Mouse (Mus musculus): ENCODE data around the gene Tnfrsf1a. TPM values are rescaled to one million over a fixed set of nuclear protein-coding genes. Genes with fewer than 3 reads are reported as not detected.
A peak's percentile ranks its signal among the peaks of the same experiment; 100 is the strongest.
"Not testable (repeated sequence)": the region's sequence is repeated elsewhere in the genome, so short reads cannot be mapped to it uniquely, and the experiment has no call there.

Gene Tnfrsf1a
- 69.1 and 71.4 TPM in 2 replicates for polyA plus RNA-seq (2015; fragmentation: Nextera tagmentation; extraction: Ambion mirVana)

DNA sequence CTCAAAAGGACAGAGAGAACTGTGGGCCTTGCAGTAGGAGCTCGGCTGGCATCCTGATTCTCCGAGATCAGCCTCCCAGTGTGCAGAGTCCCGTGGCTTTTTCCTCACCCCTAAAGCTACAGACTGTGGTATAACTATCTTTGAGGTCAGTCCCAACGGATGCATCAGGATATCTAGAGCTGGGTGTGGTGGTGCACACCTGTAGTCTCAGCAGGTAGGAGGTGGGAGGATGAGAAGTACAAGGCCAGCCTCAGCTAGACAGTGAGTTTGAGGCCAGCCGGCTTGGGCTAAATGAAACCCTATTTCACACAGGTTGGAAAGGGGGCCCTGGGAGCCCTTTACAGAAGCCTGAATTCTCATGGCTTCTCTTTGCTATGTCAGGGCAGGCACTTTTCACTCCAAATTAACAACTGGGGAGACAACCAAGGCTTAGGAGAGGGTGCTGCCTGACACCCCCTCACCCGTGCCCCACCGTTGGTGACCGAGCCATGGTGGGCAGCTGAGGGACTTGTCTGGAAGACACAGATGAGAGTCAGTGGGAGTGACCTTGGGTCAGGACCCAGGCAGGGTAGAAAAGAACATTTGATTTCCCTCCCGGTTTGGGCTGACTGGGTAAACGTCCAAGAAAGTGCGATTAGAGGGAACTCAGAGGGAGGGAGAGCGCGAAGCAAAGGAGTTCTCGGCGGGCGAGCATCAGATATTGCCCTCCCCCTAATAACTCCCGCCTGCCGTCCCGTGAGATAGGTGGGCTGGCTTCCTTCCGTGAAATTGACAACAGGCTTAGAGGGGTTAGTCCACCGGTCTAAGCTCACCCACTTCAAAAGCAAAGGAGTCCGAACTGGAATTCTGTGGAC lies at the start of gene Tnfrsf1a:
Gene Tnfrsf1a, plus strand, starts transcription at position 642 of the 854 bp plus-strand sequence.
- H3K9ac ChIP-seq = peak within 1 kb of the TSS; percentile 76
- H3K27ac ChIP-seq = peak within 1 kb of the TSS; percentile 88
- peaks cover 56% of the 10 kb centered on the region for H3K4me1 ChIP-seq (replicated peaks)
- H3K27me3 ChIP-seq (replicated peaks) = no peaks in the 10 kb centered on the region
- 12% methylated on average over 22 of the region's 22 CpGs for WGBS
- H3K4me2 ChIP-seq (replicated peaks) = peak within 1 kb of the TSS; percentile 88
- H3K36me3 ChIP-seq = no peaks in the 10 kb centered on the region
- H3K9me3 ChIP-seq = no peaks in the 10 kb centered on the region
- peak within 1 kb of the TSS; percentile 69 for H3K4me3 ChIP-seq (replicated peaks)
- ATAC-seq = peak; percentile 17

DNA sequence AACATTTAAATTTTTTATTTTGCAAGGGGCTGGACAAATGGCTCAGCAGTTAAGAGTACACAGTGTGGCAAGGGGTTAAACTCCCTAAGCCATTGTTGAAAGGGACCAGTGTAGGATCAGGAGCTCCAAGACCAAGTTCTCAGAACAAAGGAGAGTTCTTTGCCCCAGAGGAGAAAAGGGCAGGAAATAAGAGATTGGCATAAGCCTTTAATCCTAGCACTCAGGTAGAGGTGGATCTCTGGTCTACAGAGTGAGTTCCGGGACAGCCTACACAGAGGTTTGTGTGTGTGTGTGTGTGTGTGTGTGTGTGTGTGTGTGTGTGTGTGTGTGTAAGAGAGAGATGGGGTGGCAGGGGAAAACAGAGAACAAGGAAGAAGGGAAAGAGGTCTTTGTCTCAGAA lies 48.2 kb upstream of the Tnfrsf1a start:
- peak; percentile 32 for ATAC-seq
- 70% methylated on average over 1 of the region's 1 CpGs for WGBS

DNA sequence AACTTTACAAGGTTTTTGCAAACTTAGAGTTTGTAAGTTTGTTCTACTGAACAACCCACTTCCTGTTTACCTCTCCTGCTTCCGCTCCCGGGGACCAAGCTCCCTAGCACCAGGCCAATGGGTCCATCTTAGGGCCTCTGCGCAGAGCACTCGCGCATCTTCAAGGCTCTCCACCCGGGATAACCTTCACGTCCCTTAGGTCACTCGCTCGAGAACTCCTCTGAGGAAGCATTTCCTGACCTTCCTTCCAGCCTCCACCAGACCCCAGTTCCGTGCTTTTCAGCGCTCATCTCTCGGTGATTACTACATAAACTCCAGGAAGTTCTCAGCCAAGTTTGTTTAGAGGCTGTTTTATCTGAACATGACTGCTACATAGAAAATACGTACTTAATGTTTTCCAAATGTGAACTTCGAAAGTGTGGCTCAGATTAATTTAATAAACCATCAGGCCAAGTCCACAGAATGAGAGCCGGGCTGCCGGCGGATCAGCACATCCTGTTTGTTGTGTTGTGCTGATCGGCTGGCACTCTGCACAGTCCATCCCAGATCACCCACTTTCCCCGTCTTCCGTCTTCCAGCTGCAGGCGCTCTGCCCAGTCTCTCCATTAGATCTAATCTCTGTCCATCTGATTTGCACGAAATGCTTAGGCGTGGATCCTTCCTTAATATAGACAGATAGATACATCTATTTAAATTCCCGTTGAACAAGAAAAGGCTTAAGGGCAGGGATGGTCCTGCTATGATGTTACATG lies 46.8 kb upstream of the Tnfrsf1a start:
- no peaks in the 10 kb centered on the region for H3K9me3 ChIP-seq
- 73% methylated on average over 24 of the region's 24 CpGs for WGBS
- H3K9ac ChIP-seq = no peak overlapping the region
- ATAC-seq = no peak
- peaks cover 5% of the 10 kb centered on the region; the same call in 1 of the 2 replicates for H3K4me1 ChIP-seq (replicated peaks)
- H3K27me3 ChIP-seq (replicated peaks) = no peaks in the 10 kb centered on the region
- no peak overlapping the region for H3K4me2 ChIP-seq (replicated peaks)
- H3K4me3 ChIP-seq (replicated peaks) = no peak overlapping the region
- H3K36me3 ChIP-seq = peaks cover 13% of the 10 kb centered on the region
- peak overlapping the region; percentile 55; the same call in 1 of the 2 replicates for H3K27ac ChIP-seq

More for the DNA sequence above, 48.2 kb upstream of the Tnfrsf1a start:
- Histone ChIP-seq H3K27ac (no peak overlapping the region), H3K4me2 (replicated peaks) (no peak overlapping the region), H3K36me3 (no peaks in the 10 kb centered on the region), H3K9ac (no peak overlapping the region), H3K4me3 (replicated peaks) (no peak overlapping the region), H3K9me3 (no peaks in the 10 kb centered on the region), H3K4me1 (replicated peaks) (peaks cover 5% of the 10 kb centered on the region; the same call in 1 of the 2 replicates), H3K27me3 (replicated peaks) (no peaks in the 10 kb centered on the region)

DNA sequence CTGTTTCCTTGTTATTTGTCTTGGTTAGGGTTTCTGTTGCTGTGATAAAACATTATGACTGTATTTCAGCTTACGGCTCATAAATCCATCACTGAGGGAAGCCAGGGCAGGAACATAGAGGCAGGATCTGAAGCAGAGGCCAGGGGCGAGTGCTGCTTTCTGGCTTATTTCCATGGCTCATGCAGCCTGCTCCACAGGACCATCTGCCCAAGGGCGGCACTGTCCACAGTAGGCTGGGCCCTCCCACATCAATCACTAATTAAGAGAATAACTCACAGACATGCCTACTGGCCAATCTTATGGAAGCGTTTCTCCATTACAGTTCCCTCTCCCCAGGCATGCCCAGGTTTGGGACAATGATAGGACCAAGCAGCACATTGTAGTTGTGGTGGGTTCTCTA lies 45.9 kb upstream of the Tnfrsf1a start:
- WGBS = 79% methylated on average over 4 of the region's 4 CpGs
- H3K9me3 ChIP-seq = no peaks in the 10 kb centered on the region
- peaks cover 16% of the 10 kb centered on the region for H3K36me3 ChIP-seq
- no peak overlapping the region for H3K4me2 ChIP-seq (replicated peaks)
- no peak for ATAC-seq
- no peak overlapping the region for H3K27ac ChIP-seq
- no peak overlapping the region for H3K9ac ChIP-seq
- H3K27me3 ChIP-seq (replicated peaks) = no peaks in the 10 kb centered on the region
- H3K4me3 ChIP-seq (replicated peaks) = no peak overlapping the region
- peaks cover 5% of the 10 kb centered on the region; the same call in 1 of the 2 replicates for H3K4me1 ChIP-seq (replicated peaks)

DNA sequence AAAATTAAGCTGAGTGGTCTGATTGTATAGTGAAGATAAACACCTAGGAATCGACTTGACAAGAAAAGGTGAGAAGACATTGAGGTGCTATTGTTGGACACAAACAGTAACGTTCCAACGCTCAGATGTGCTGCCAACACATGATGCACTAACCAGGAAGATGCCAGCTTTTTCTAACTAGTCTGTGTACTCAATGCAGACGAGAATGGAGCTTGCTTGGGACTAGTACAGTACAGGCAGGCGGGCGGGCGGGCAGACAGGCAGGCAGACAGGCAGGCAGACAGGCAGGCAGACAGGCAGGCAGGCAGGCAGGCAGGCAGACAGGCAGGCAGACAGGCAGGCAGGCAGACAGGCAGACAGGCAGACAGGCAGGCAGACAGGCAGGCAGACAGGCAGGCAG lies 44.8 kb upstream of the Tnfrsf1a start:
- H3K27me3 ChIP-seq (replicated peaks); H3K9me3 ChIP-seq; H3K4me3 ChIP-seq (replicated peaks); H3K4me1 ChIP-seq (replicated peaks); H3K9ac ChIP-seq; H3K4me2 ChIP-seq (replicated peaks); ATAC-seq; H3K27ac ChIP-seq: not testable (repeated sequence)
- 84% methylated on average over 7 of the region's 7 CpGs for WGBS
- H3K36me3 ChIP-seq = peaks cover 17% of the 10 kb centered on the region

DNA sequence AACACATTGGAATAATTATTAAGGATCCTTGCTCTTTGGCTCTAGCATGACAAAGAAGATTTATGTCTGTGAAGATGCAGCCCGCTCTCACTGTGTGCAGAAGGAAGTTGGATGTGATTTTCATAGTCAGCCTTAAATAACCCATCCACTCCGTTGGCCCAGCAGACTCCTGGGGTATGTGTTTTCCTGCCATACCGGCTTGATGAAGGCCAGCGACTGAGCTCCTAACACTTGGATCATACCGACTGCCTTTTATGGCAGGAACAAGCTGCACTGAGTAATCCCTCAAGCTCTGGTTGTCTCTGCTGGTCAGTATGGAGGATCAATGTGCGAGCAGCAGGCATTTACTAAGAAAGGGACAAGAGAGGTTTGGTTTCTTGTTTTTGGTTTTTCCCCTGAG lies 43.7 kb upstream of the Tnfrsf1a start:
- WGBS = 62% methylated on average over 6 of the region's 6 CpGs
- Histone ChIP-seq H3K27ac (0 out of 2 replicates have a peak overlapping the region, but pooled peaks have one; percentile 5), H3K4me1 (replicated peaks) (peaks cover 9% of the 10 kb centered on the region; the same call in 1 of the 2 replicates), H3K27me3 (replicated peaks) (no peaks in the 10 kb centered on the region), H3K36me3 (peaks cover 17% of the 10 kb centered on the region), H3K4me2 (replicated peaks) (no peak overlapping the region), H3K9me3 (no peaks in the 10 kb centered on the region), H3K4me3 (replicated peaks) (no peak overlapping the region), H3K9ac (no peak overlapping the region)
- ATAC-seq = peak; percentile 24; the same call in 1 of the 2 replicates

DNA sequence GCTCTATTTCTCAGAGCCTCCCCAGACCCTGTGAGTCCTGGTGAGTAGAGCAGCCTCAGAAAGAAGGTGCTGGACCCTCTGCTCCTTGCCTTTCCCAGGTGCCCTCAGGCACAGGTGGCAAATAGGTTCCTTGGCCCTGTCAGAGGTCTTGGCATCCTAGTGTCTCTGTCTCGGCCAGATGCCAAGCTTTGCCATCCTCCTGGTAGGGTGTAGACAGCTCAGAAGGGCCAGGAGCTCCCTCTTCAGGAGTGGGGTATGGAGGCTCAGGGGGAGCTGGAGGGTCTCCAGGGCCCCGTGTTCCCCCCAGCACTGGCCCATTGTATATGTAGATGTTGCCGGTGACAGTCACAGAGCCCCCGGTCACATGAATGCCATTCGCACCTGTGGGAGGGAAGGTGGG lies 42.1 kb upstream of the Tnfrsf1a start:
- H3K9ac ChIP-seq = no peak overlapping the region
- H3K4me2 ChIP-seq (replicated peaks) = no peak overlapping the region
- H3K27ac ChIP-seq = no peak overlapping the region
- H3K9me3 ChIP-seq = no peaks in the 10 kb centered on the region
- H3K4me3 ChIP-seq (replicated peaks) = no peak overlapping the region
- H3K27me3 ChIP-seq (replicated peaks) = no peaks in the 10 kb centered on the region
- H3K4me1 ChIP-seq (replicated peaks) = peaks cover 12% of the 10 kb centered on the region
- no peak for ATAC-seq
- peaks cover 17% of the 10 kb centered on the region for H3K36me3 ChIP-seq
- 92% methylated on average over 5 of the region's 5 CpGs for WGBS

DNA sequence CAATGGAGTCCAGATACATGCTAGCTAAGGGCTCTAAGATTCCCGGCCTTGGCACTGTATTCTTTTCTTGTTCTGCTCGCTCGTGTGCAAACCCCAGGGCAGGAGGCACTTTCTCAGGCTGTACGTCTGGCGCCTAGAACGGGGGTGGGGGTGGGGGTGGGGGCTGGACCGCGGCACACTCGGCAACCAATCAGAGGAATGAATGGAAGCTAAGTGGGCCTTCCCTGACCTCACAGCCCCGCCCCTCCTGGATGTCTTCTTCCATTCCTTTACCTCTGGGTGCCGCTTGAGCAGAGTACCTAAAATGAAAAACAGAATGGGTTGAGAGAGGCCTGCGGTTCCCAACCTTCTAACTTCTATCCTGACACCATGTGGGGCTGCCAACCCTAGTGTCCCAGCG lies 40.2 kb upstream of the Tnfrsf1a start:
- peaks cover 17% of the 10 kb centered on the region for H3K36me3 ChIP-seq
- no peak overlapping the region for H3K4me3 ChIP-seq (replicated peaks)
- no peak for ATAC-seq
- H3K4me2 ChIP-seq (replicated peaks) = no peak overlapping the region
- WGBS = 24% methylated on average over 13 of the region's 13 CpGs
- H3K9me3 ChIP-seq = no peaks in the 10 kb centered on the region
- H3K27me3 ChIP-seq (replicated peaks) = no peaks in the 10 kb centered on the region
- no peak overlapping the region for H3K9ac ChIP-seq
- H3K27ac ChIP-seq = no peak overlapping the region; the same call in 1 of the 2 replicates
- peaks cover 19% of the 10 kb centered on the region for H3K4me1 ChIP-seq (replicated peaks)

DNA sequence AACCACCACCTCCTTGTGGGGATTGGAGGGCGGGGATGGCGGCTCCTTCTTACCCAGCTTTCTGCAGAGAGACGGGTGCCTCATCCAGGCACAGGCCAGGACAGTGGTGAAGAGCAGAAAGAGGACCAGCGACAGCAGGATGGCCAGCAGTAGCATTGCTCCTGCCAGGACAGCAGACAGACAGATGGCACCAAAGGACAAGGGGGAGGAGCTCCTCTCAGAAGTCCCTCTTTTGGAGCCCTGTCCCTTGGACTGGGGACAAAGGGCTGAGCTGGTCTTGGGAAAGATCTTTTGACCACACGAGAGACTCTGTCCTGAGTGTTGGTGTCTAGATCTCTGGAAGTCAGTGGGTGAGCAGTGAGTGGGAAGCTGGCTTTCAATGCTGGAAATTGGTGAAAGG lies 39.8 kb upstream of the Tnfrsf1a start:
- no peaks in the 10 kb centered on the region for H3K9me3 ChIP-seq
- no peaks in the 10 kb centered on the region for H3K27me3 ChIP-seq (replicated peaks)
- H3K4me3 ChIP-seq (replicated peaks) = no peak overlapping the region
- no peak overlapping the region for H3K4me2 ChIP-seq (replicated peaks)
- peaks cover 23% of the 10 kb centered on the region for H3K4me1 ChIP-seq (replicated peaks)
- no peak overlapping the region for H3K9ac ChIP-seq
- H3K36me3 ChIP-seq = peaks cover 17% of the 10 kb centered on the region
- ATAC-seq = no peak
- WGBS = 52% methylated on average over 5 of the region's 5 CpGs
- no peak overlapping the region for H3K27ac ChIP-seq

DNA sequence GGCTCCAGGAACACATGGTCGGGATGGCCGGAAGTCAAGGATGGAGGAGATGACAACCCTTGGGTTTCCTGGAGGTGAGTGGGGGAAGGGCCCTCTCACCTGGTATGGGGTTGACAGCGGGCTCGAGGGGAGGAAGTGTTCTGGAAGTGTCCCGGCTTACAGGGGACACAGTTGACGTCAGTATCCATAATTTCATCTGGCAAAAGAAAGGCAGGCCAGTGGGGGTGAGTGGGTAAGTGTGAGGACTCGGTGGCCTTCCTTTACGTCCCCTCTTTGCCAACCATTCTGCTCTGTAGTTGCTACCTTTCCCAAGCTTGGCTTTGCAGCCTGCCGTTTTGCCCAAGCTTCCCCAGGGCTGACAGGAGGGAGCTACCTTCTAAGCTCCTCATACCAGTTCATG lies 37.0 kb upstream of the Tnfrsf1a start:
- WGBS = 74% methylated on average over 9 of the region's 9 CpGs
- Histone ChIP-seq H3K27ac (no peak overlapping the region), H3K9ac (peak overlapping the region; percentile 76)

DNA sequence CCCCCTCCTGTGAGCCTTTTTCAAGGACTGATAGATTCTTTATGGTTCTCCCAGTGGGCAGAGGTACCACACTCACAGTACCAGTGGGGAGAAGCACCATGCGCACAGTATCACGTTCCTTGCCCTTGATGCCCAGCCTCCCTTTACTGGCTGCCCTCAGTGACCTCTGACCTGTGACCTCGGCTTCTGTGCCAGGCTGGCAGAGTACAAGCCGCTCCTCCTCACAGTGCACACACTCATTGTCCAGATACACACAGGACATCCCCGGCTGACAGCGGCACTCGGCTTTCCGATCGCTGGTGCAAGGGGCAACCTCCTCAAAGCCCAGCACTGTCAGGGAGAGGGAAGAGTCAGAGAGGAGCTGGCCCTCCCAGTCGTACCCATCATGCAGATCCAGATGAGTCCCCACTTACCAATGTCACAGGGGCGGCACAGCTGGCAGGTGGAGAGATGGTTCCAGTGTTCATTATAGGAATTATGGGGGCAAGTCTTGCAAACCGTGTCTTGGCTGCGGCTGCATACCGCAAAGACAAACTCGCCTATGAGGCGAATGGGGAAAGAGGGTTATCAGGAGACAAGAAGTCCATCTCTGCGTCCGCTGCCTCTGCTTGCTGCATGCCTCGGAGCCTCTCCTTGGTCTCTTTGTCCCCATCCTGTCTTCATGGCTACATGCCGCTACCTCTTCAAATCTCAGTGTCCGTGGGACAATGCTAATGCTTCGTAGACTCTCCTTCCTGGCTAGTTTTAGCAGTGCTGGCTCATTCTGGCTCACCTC lies 36.4 kb upstream of the Tnfrsf1a start:
- peak overlapping the region; percentile 76 for H3K9ac ChIP-seq
- H3K4me1 ChIP-seq (replicated peaks) = peaks cover 25% of the 10 kb centered on the region
- ATAC-seq = no peak
- peaks cover 4% of the 10 kb centered on the region; the same call in 1 of the 2 replicates for H3K36me3 ChIP-seq
- no peaks in the 10 kb centered on the region for H3K27me3 ChIP-seq (replicated peaks)
- peak overlapping the region; percentile 65 for H3K27ac ChIP-seq
- peak overlapping the region; percentile 62 for H3K4me3 ChIP-seq (replicated peaks)
- peak overlapping the region; percentile 68 for H3K4me2 ChIP-seq (replicated peaks)
- H3K9me3 ChIP-seq = no peaks in the 10 kb centered on the region
- WGBS = 46% methylated on average over 22 of the region's 22 CpGs

More for the DNA sequence above, 37.0 kb upstream of the Tnfrsf1a start:
- H3K9me3 ChIP-seq = no peaks in the 10 kb centered on the region
- no peaks in the 10 kb centered on the region for H3K27me3 ChIP-seq (replicated peaks)
- H3K36me3 ChIP-seq = peaks cover 6% of the 10 kb centered on the region
- peak overlapping the region; percentile 62 for H3K4me3 ChIP-seq (replicated peaks)
- ATAC-seq = no peak
- peak overlapping the region; percentile 68 for H3K4me2 ChIP-seq (replicated peaks)
- peaks cover 25% of the 10 kb centered on the region for H3K4me1 ChIP-seq (replicated peaks)
